Mouse (Mus musculus): ENCODE measurements around the gene Grhpr. TPM values are rescaled to one million over a fixed set of nuclear protein-coding genes. Genes with fewer than 3 reads are reported as not detected.
"Not testable (repeated sequence)": the region's sequence is repeated elsewhere in the genome, so short reads cannot be mapped to it uniquely, and the experiment has no call there.

The Grhpr gene
- 3.6 and 5.3 TPM in 2 replicates for polyA plus RNA-seq (2012; ENCODE audit: insufficient read depth, insufficient read length, missing spikeins)

- Histone ChIP-seq H3K4me3 (ENCODE audit: insufficient read depth, low read length) (peak within 1 kb of the TSS; percentile 93), H3K4me1 (ENCODE audit: control insufficient read depth, insufficient read depth, low read length) (peaks cover 8% of the 10 kb centered on the region), H3K27ac (ENCODE audit: insufficient read depth, low read depth, low read length) (no peak within 1 kb of the TSS)
- TF ChIP-seq POLR2A (IDR thresholded peaks at IDR 0.05; ENCODE audit: borderline replicate concordance, low read depth, low read length) (no peak), CTCF (IDR thresholded peaks at IDR 0.05; ENCODE audit: low read depth, low read length) (no peak)
Measured at GRCm38 (mm10) chr4:44981280-44981973, at the start of gene Grhpr. TSS of gene Grhpr (plus strand) at chr4:44981395.

GRCm38 (mm10) chr4:44931732-44932131 lies 49.5 kb upstream of the Grhpr start:
- TF ChIP-seq CTCF (IDR thresholded peaks at IDR 0.05; ENCODE audit: low read depth, low read length) = no peak
- TF ChIP-seq POLR2A (IDR thresholded peaks at IDR 0.05; ENCODE audit: borderline replicate concordance, low read depth, low read length) = no peak
- Histone ChIP-seq H3K4me1 (ENCODE audit: control insufficient read depth, insufficient read depth, low read length) (no peaks in the 10 kb centered on the region), H3K27ac (ENCODE audit: insufficient read depth, low read depth, low read length) (no peak overlapping the region), H3K4me3 (ENCODE audit: insufficient read depth, low read length) (no peak overlapping the region)

DNA sequence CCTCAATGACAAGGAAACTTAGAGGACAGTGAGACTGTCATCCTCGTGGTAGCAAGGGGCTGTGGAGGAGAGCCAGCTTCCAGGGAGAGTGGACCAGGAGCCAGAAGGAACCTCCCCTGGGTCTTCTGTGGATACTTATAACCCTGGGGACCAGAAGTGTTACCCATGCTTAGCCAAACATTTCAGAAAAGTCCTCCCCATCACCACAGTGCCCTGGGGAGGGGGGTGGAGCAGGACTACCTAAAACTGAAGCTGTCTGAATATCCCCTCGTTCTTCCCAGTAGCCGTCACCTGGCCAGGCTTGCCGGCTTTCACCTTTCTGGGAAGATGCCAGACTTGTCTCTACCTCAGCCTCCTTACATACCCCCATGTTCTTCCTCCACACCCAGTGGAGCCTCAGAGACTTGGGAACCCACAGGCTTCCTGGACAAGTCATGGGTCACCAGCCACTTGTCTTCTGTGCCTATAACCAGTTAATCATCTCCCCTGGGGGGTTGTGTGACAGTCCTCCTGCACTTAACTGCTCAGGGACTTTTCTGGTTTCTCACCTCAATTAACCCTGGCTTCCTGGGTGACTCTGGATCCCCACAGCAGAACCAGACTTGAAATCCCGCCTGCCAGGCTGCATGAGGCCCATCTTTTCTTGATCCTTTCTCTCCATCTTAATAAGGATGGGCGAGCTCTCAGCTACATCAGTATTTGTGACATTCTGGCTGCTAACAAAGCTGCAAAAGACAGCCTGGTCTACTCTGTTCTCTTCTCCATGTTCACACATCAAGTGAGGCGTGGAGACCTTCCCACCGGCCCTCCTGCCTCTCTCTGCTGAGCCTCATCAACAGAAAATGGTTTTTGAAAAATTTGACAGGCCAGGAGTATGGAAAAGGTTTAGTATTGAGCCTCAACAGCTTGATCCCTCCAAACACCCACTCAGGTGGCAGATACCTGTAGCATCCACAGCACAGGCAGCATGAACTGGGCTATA lies 42.5 kb upstream of the Grhpr start:
- Histone ChIP-seq H3K27ac (ENCODE audit: insufficient read depth, low read depth, low read length) (no peak overlapping the region), H3K4me3 (ENCODE audit: insufficient read depth, low read length) (no peak overlapping the region), H3K4me1 (ENCODE audit: control insufficient read depth, insufficient read depth, low read length) (no peaks in the 10 kb centered on the region)
- TF ChIP-seq CTCF (IDR thresholded peaks at IDR 0.05; ENCODE audit: low read depth, low read length) = no peak
- TF ChIP-seq POLR2A (IDR thresholded peaks at IDR 0.05; ENCODE audit: borderline replicate concordance, low read depth, low read length) = no peak

DNA sequence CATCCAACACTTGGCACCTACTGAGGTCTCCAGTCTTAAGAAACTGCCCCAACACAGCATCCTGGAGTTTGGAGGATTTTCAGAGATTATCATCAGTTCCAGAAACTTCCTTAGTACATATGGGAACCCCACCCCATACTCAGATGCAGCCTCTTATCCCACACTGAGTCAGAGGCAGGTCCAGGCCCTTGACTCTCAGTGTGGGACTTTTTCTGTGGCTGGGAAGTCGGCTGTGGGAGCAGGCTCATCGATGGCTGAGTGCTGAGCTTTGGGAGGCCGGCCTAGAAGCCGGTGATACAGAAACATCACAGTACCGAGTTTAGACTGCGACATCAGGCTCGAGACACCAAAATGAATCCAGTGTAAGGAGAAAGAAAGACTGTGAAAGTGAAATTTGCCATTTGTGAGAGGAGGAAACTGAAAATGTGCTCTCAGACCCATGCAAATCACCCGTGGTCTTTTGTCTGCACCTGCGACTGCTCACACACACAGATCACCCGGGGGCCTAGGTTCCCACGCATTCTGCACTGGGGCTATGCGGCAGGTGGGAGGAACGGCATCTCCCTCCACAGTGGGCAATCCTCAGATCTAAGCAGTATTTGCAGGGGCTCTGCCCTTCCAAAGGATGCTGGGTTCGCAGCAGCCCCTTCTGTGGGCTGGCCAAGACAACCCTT lies 41.5 kb upstream of the Grhpr start:
- no peak overlapping the region for H3K27ac ChIP-seq (ENCODE audit: insufficient read depth, low read depth, low read length)
- TF ChIP-seq CTCF (IDR thresholded peaks at IDR 0.05; ENCODE audit: low read depth, low read length) = no peak
- TF ChIP-seq POLR2A (IDR thresholded peaks at IDR 0.05; ENCODE audit: borderline replicate concordance, low read depth, low read length) = no peak
- no peak overlapping the region for H3K4me3 ChIP-seq (ENCODE audit: insufficient read depth, low read length)
- H3K4me1 ChIP-seq (ENCODE audit: control insufficient read depth, insufficient read depth, low read length) = no peaks in the 10 kb centered on the region

DNA sequence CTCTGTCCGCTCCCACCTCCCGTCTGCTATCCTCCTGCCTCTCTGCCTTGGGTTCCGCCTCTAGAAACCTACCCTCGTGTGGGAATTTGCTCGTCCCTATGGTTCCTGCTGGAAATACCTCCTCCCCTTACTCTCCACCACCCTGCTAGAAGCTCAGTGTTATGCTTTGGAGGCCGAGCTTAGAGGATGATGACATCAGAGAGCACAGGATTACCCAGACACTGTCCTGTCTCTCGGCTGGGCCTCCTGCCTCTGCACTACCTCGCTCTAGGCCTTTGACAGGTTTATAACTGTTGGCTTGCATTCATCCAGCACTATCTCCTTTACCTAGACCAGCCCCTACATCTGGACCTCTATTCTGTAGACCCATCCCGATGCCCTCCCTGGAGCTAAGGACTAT lies 40.9 kb upstream of the Grhpr start:
- Histone ChIP-seq H3K4me1 (ENCODE audit: control insufficient read depth, insufficient read depth, low read length) (no peaks in the 10 kb centered on the region), H3K4me3 (ENCODE audit: insufficient read depth, low read length) (no peak overlapping the region), H3K27ac (ENCODE audit: insufficient read depth, low read depth, low read length) (no peak overlapping the region)
- no peak for TF ChIP-seq POLR2A (IDR thresholded peaks at IDR 0.05; ENCODE audit: borderline replicate concordance, low read depth, low read length)
- TF ChIP-seq CTCF (IDR thresholded peaks at IDR 0.05; ENCODE audit: low read depth, low read length) = no peak

- no peak for TF ChIP-seq CTCF (IDR thresholded peaks at IDR 0.05; ENCODE audit: low read depth, low read length)
- no peak for TF ChIP-seq POLR2A (IDR thresholded peaks at IDR 0.05; ENCODE audit: borderline replicate concordance, low read depth, low read length)
- no peak overlapping the region for H3K4me3 ChIP-seq (ENCODE audit: insufficient read depth, low read length)
- no peak overlapping the region for H3K27ac ChIP-seq (ENCODE audit: insufficient read depth, low read depth, low read length)
- no peaks in the 10 kb centered on the region for H3K4me1 ChIP-seq (ENCODE audit: control insufficient read depth, insufficient read depth, low read length)
Measured at GRCm38 (mm10) chr4:44942237-44942636, 39.0 kb upstream of the Grhpr start.

GRCm38 (mm10) chr4:44943480-44943879 lies 37.7 kb upstream of the Grhpr start:
- Histone ChIP-seq H3K27ac (ENCODE audit: insufficient read depth, low read depth, low read length) (no peak overlapping the region), H3K4me3 (ENCODE audit: insufficient read depth, low read length) (no peak overlapping the region), H3K4me1 (ENCODE audit: control insufficient read depth, insufficient read depth, low read length) (no peaks in the 10 kb centered on the region)
- no peak for TF ChIP-seq POLR2A (IDR thresholded peaks at IDR 0.05; ENCODE audit: borderline replicate concordance, low read depth, low read length)
- TF ChIP-seq CTCF (IDR thresholded peaks at IDR 0.05; ENCODE audit: low read depth, low read length) = no peak

DNA sequence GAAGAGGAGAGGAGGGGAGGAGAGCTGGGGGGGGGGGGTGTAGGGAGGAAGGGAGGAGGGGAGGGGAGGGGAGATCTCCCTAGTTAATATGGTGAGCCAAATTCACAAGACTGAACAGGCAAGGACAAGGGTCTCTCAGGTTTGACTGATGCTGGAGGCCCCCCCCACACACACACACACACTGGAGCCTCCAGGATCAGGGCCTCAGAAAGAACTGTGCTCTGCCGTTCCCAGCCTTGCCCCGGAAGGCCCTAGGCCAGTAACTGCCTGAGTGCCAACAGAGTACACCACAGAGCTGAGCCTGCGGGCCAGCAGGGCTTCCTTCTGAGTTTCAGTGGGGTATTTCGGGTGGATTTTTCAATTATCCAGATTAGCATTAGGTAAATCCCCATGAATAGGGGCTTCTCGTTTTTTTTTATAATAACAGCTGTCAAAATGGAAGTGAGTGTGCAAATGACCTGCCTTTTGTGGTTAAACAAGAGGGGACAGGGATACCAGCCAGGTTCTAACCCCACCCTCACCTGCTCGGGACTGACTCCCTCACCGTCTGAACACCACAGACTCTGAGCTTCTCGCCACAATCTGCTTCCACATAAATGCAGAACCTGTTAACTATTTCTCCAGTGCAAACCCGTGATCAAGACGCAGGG lies 36.6 kb upstream of the Grhpr start:
- Histone ChIP-seq H3K4me3 (ENCODE audit: insufficient read depth, low read length) (no peak overlapping the region), H3K4me1 (ENCODE audit: control insufficient read depth, insufficient read depth, low read length) (no peaks in the 10 kb centered on the region), H3K27ac (ENCODE audit: insufficient read depth, low read depth, low read length) (no peak overlapping the region)
- TF ChIP-seq POLR2A (IDR thresholded peaks at IDR 0.05; ENCODE audit: borderline replicate concordance, low read depth, low read length) = no peak

DNA sequence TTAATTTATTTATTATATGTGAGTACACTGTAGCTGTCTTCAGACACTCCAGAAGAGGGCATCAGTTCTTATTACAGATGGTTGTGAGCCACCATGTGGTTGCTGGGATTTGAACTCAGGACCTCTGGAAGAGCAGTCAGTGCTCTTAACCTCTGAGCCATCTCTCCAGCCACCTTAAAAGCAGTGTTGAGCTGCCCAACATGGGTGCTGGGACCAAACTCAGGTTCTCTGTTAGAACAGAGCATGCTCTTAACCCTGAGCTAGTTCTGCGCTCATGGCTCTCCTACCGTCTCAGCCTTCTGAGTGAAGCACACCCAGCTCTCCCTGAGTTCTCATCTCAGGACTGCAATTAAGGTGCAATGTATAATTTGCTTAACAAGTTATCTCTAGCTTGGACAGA lies 35.1 kb upstream of the Grhpr start:
- H3K27ac ChIP-seq (ENCODE audit: insufficient read depth, low read depth, low read length); H3K4me1 ChIP-seq (ENCODE audit: control insufficient read depth, insufficient read depth, low read length); H3K4me3 ChIP-seq (ENCODE audit: insufficient read depth, low read length): not testable (repeated sequence)

All from bone marrow macrophage, adult 2 months (primary cell).